Mouse (Mus musculus) forebrain, embryonic 16.5 days (tissue): ENCODE measurements around the gene Aff3. TPM values are rescaled to one million over a fixed set of nuclear protein-coding genes. Genes with fewer than 3 reads are reported as not detected.
A peak's percentile ranks its signal among the peaks of the same experiment; 100 is the strongest.

ENCODE experiments used
- ATAC-seq: fragments of 200-750 bp; cut with Nextera tagmentation; 2 replicates; pipeline ENCODE4 v1.8.0; 2017; ENCODE audit warnings: mild to moderate bottlenecking, moderate library complexity
- H3K27ac ChIP-seq: fragments of 300-500 bp; sonication (generic); 2 replicates; pipeline ENCODE4 v1.5.1; 2014; ENCODE audit warnings: low read length, control low read depth
- H3K27me3 ChIP-seq: fragments of 300-500 bp; sonication (generic); replicated peaks from 2 replicates; pipeline ENCODE4 v1.6.1; 2014; ENCODE audit warnings: low read length; ENCODE audit not compliant: control insufficient read depth, insufficient read depth
- H3K36me3 ChIP-seq: fragments of 300-500 bp; sonication (generic); 2 replicates; pipeline ENCODE4 v1.6.1; 2014; ENCODE audit not compliant: control insufficient read depth, insufficient read depth
- H3K4me1 ChIP-seq: fragments of 300-500 bp; sonication (generic); replicated peaks from 2 replicates; pipeline ENCODE4 v1.6.1; 2014; ENCODE audit warnings: low read length; ENCODE audit not compliant: control insufficient read depth, insufficient read depth
- H3K4me2 ChIP-seq: fragments of 300-500 bp; sonication (generic); 2 replicates; pipeline ENCODE4 v1.6.1; 2014; ENCODE audit warnings: mild to moderate bottlenecking, low read length, control low read depth
- H3K4me3 ChIP-seq: fragments of 300-500 bp; sonication (generic); replicated peaks from 2 replicates; pipeline ENCODE4 v1.5.1; 2014; ENCODE audit warnings: mild to moderate bottlenecking, low read length, control low read depth
- H3K9ac ChIP-seq: fragments of 300-500 bp; sonication (generic); replicated peaks from 2 replicates; pipeline ENCODE4 v1.6.1; 2014; ENCODE audit warnings: low read depth, low read length, control low read depth
- H3K9me3 ChIP-seq: fragments of 300-500 bp; sonication (generic); 2 replicates; pipeline ENCODE4 v1.6.1; 2016; ENCODE audit warnings: low read length; ENCODE audit not compliant: control insufficient read depth
- WGBS: fragments of 180-500 bp; shearing (Covaris S2); extraction: QIAGEN DNeasy Blood & Tissue Kit; methylation state at CpG from one replicate; pipeline ENCODE4 v1.1.7; 2014; 5-methylcytosine and 5-hydroxymethylcytosine counted together
- polyA plus RNA-seq: library from polyadenylated mRNA; unstranded; fragments of >200 nt; fragmentation: Nextera tagmentation; extraction: Ambion mirVana; gene quantifications from 2 replicates; pipeline ENCODE4 v1.2.1, GENCODE M21; 2015

Gene Aff3
- polyA plus RNA-seq, 1 experiment from 2014 or later, result 16.9 TPM

- no peak overlapping the region for H3K9ac ChIP-seq
- H3K9me3 ChIP-seq, result no peaks in the 10 kb centered on the region
- H3K4me2 ChIP-seq, result no peak overlapping the region
- no peak overlapping the region for H3K4me3 ChIP-seq
- no peaks in the 10 kb centered on the region for H3K27me3 ChIP-seq
- H3K4me1 ChIP-seq, result peaks cover 8% of the 10 kb centered on the region
- H3K27ac ChIP-seq, result no peak overlapping the region
- 30% methylated on average over 2 of the region's 2 CpGs for WGBS
- no peaks in the 10 kb centered on the region for H3K36me3 ChIP-seq
- no peak for ATAC-seq
Observed at GRCm38 (mm10) chr1:38252766-38253079, 412.0 kb downstream of the Aff3 start.

- H3K4me3 ChIP-seq, result no peak overlapping the region
Observed at GRCm38 (mm10) chr1:38252031-38252765, 412.6 kb downstream of the Aff3 start.

DNA sequence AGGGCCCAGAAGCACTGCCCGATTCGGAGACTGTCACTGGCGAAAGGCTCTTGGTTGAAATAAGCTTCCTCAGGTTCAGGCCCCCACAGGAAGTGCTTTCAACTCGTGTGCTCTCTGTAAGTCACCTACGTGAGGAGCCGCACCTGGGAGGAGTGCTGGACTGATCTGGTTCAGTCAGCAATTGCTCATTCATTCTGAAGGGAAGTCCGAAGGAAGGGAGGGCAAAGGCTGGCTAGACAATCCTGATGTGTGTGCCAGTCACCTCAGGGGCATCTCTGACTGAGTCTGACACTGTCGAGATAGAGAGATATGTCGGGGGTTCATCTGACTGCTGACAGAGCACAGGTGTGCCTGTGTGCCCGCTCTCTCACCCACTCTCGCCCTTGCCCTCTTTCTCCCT, 413.3 kb downstream of the Aff3 start:
- no peak for ATAC-seq
- H3K4me3 ChIP-seq, result no peak overlapping the region
- no peaks in the 10 kb centered on the region for H3K27me3 ChIP-seq
- H3K36me3 ChIP-seq, result no peaks in the 10 kb centered on the region
- H3K9me3 ChIP-seq, result no peaks in the 10 kb centered on the region
- peaks cover 14% of the 10 kb centered on the region for H3K4me1 ChIP-seq
- 94% methylated on average over 11 of the region's 11 CpGs for WGBS
- no peak overlapping the region for H3K4me2 ChIP-seq
- H3K27ac ChIP-seq, result no peak overlapping the region
- no peak overlapping the region for H3K9ac ChIP-seq

More at GRCm38 (mm10) chr1:38252031-38252765, 412.6 kb downstream of the Aff3 start:
- no peak; the same call in 1 of the 2 replicates for ATAC-seq
- Histone ChIP-seq H3K27me3 (no peaks in the 10 kb centered on the region), H3K27ac (no peak overlapping the region), H3K4me1 (peaks cover 12% of the 10 kb centered on the region), H3K9ac (no peak overlapping the region), H3K4me2 (no peak overlapping the region), H3K36me3 (no peaks in the 10 kb centered on the region), H3K9me3 (no peaks in the 10 kb centered on the region)
- 82% methylated on average over 19 of the region's 19 CpGs for WGBS

- Histone ChIP-seq H3K4me2 (no peak overlapping the region), H3K4me3 (no peak overlapping the region), H3K27me3 (no peaks in the 10 kb centered on the region), H3K9ac (no peak overlapping the region), H3K9me3 (no peaks in the 10 kb centered on the region), H3K27ac (no peak overlapping the region), H3K4me1 (peaks cover 10% of the 10 kb centered on the region; the same call in 1 of the 2 replicates), H3K36me3 (no peaks in the 10 kb centered on the region)
- 89% methylated on average over 3 of the region's 3 CpGs for WGBS
- no peak for ATAC-seq
Observed at GRCm38 (mm10) chr1:38250246-38250645, 414.5 kb downstream of the Aff3 start.

DNA sequence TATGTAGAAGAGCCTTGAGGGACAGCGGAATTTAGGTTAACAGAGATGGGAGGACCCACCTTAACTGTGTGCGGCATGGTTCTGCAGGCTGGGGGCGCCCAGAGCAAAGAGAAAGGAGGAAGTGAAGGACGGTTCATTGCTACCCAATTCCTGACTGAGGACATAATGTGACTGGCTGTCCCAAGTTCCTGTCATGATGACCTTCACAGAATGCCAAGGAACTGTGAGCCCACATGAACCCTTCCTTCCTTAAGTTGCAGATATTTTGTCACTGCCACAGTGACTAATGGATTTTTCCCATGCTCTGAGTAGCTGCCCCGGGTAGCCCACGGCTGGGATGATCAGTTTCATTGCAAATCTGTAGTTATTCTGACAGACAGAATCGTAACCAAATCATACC, 415.2 kb downstream of the Aff3 start:
- 94% methylated on average over 7 of the region's 7 CpGs for WGBS
- Histone ChIP-seq H3K4me2 (no peak overlapping the region), H3K9ac (no peak overlapping the region), H3K4me3 (no peak overlapping the region), H3K9me3 (no peaks in the 10 kb centered on the region), H3K4me1 (peaks cover 10% of the 10 kb centered on the region; the same call in 1 of the 2 replicates), H3K27ac (no peak overlapping the region), H3K27me3 (no peaks in the 10 kb centered on the region), H3K36me3 (no peaks in the 10 kb centered on the region)
- no peak for ATAC-seq

GRCm38 (mm10) chr1:38248027-38248426, 416.7 kb downstream of the Aff3 start:
- H3K36me3 ChIP-seq, result no peaks in the 10 kb centered on the region
- WGBS, result 73% methylated on average over 9 of the region's 9 CpGs
- H3K4me1 ChIP-seq, result peaks cover 10% of the 10 kb centered on the region; the same call in 1 of the 2 replicates
- H3K9ac ChIP-seq, result no peak overlapping the region
- ATAC-seq, result no peak
- no peak overlapping the region for H3K4me3 ChIP-seq
- no peak overlapping the region for H3K4me2 ChIP-seq
- H3K27ac ChIP-seq, result 0 out of 2 replicates have a peak overlapping the region, but pooled peaks have one; percentile 44
- no peaks in the 10 kb centered on the region for H3K27me3 ChIP-seq
- H3K9me3 ChIP-seq, result no peaks in the 10 kb centered on the region

DNA sequence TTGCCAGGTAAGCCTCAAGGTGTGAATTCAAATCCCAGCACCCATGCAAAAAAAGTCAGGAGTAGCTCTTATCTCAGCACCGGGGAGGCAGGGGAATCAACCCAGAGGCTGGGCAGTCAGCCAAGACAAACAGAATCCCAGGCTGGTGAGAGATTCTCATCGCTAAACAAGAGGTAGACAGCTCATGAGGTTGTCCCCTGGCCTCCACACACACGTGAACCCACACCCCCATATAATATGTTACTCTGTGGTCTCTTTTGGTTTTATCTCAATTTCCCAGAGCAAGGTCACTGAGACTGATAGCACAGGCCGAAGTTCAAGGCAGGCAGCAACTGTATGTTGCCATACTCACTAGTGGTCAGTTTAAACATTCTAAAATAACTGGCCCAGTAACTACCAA, 422.2 kb downstream of the Aff3 start:
- H3K27ac ChIP-seq, result no peak overlapping the region
- no peaks in the 10 kb centered on the region for H3K27me3 ChIP-seq
- H3K4me3 ChIP-seq, result no peak overlapping the region
- H3K4me1 ChIP-seq, result peaks cover 6% of the 10 kb centered on the region; the same call in 1 of the 2 replicates
- no peaks in the 10 kb centered on the region for H3K9me3 ChIP-seq
- no peak overlapping the region for H3K9ac ChIP-seq
- no peak overlapping the region for H3K4me2 ChIP-seq
- WGBS, result 49% methylated on average over 4 of the region's 4 CpGs
- ATAC-seq, result no peak
- no peaks in the 10 kb centered on the region for H3K36me3 ChIP-seq

GRCm38 (mm10) chr1:38241801-38242200, 423.0 kb downstream of the Aff3 start:
- Histone ChIP-seq H3K27me3 (no peaks in the 10 kb centered on the region), H3K36me3 (no peaks in the 10 kb centered on the region), H3K9me3 (no peaks in the 10 kb centered on the region), H3K4me1 (no peaks in the 10 kb centered on the region), H3K4me2 (no peak overlapping the region), H3K4me3 (no peak overlapping the region), H3K27ac (no peak overlapping the region), H3K9ac (no peak overlapping the region)
- WGBS, result 86% methylated on average over 4 of the region's 4 CpGs
- ATAC-seq, result no peak

DNA sequence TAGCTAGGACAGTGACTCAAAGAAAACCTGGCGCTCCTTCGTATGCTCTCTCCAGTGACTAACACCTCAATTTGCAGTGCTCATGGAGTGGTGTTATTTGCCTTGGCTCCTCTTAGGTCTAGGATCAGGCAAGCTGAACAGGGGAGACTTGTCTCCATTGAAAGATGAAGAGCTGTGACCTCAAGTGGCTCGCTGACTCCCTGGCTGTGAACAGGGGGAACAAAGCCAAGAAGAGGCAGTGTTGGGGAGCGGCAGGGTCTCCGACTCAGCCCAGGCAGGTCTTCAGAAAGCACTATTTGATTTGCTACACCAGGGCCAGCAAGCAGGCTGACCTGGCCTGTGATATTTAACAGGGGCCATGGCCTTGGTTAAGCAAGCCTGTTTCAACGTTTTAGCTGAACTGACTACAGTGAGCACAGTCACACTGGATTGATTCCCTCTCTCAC, 423.5 kb downstream of the Aff3 start:
- no peaks in the 10 kb centered on the region for H3K36me3 ChIP-seq
- no peaks in the 10 kb centered on the region for H3K27me3 ChIP-seq
- 82% methylated on average over 6 of the region's 6 CpGs for WGBS
- ATAC-seq, result no peak
- no peak overlapping the region for H3K9ac ChIP-seq
- no peaks in the 10 kb centered on the region for H3K4me1 ChIP-seq
- no peak overlapping the region for H3K4me2 ChIP-seq
- H3K27ac ChIP-seq, result no peak overlapping the region
- H3K9me3 ChIP-seq, result no peaks in the 10 kb centered on the region
- no peak overlapping the region for H3K4me3 ChIP-seq
